In genomic region chr2:61712526-61712925, GRCm38 (mm10) we compare ENCODE assay signal across 9 mouse cellular contexts. TPM values are rescaled to one million over a fixed set of nuclear protein-coding genes. Genes with fewer than 3 reads are reported as not detected.
A peak's percentile ranks its signal among the peaks of the same experiment; 100 is the strongest.
DNase-seq lines count a peak whose midpoint lies in the region; ATAC-seq and TF ChIP-seq lines count a peak whose summit lies in the region.
"Had no signal": no experiment of that assay in that cellular context is flagged by ENCODE, and none has a peak within 500 bp of the region (broad histone marks: within the 10 kb centered on the region; RNA-seq: fewer than 3 reads in every experiment).

No protein-coding gene starts in this region.

- H3K4me3 ChIP-seq in embryonic fibroblast, embryonic 13.5 days (ENCODE audit: insufficient read depth, low read length) = peak overlapping the region; percentile 95
- H3K4me3 ChIP-seq in limb, embryonic 14.5 days (replicated peaks; ENCODE audit: low read length) = peak overlapping the region; percentile 90
- H3K4me3 ChIP-seq in small intestine, adult 2 months (ENCODE audit: low read depth, low read length) = peak overlapping the region; percentile 94; the same call in 1 of the 2 replicates

- 42% methylated on average over 3 of the region's 3 CpGs for WGBS in limb, embryonic 14.5 days
- WGBS in small intestine, adult 2 months = 28% methylated on average over 3 of the region's 3 CpGs

- peaks cover 5% of the 10 kb centered on the region; the same call in 1 of the 2 replicates for H3K36me3 ChIP-seq in limb, embryonic 14.5 days (ENCODE audit: control insufficient read depth, insufficient read depth, low read length)
- no peaks in the 10 kb centered on the region for H3K36me3 ChIP-seq in small intestine, adult 2 months (ENCODE audit: control insufficient read depth, insufficient read depth, low read length)

- peak; percentile 18 for DNase-seq in cerebellum, adult 9-10 months
- no peak for DNase-seq in cerebellum, adult 8-10 months
- DNase-seq in CD4-positive, CD25-positive, alpha-beta regulatory T cell, adult 2 months (ENCODE audit: low read depth, low spot score) = peak; percentile 42
- DNase-seq in limb, embryonic 14.5 days (ENCODE audit: low spot score) = peak; percentile 7
- DNase-seq in ovary, adult 18-20 months (ENCODE audit: low spot score) = no peak
- DNase-seq in urinary bladder, postnatal 10 days (ENCODE audit: low spot score) = no peak

- no peak overlapping the region for H3K27ac ChIP-seq in embryonic fibroblast, embryonic 13.5 days (ENCODE audit: insufficient read depth, low read length)
- no peak overlapping the region for H3K27ac ChIP-seq in limb, embryonic 14.5 days (replicated peaks; ENCODE audit: low read depth, low read length)
- H3K27ac ChIP-seq in small intestine, adult 2 months (ENCODE audit: insufficient read depth, low read depth, low read length) = no peak overlapping the region

- no peaks in the 10 kb centered on the region for H3K9me3 ChIP-seq in limb, embryonic 14.5 days (ENCODE audit: control insufficient read depth, low read length)

- 0 out of 2 replicates have a peak, but pooled peaks have one; percentile 15 for TF ChIP-seq POLR2A in embryonic fibroblast, embryonic 13.5 days (IDR thresholded peaks at IDR 0.05; ENCODE audit: low read depth, low read length)
- no peak for TF ChIP-seq POLR2A in limb, embryonic 14.5 days (IDR thresholded peaks at IDR 0.05; ENCODE audit: borderline replicate concordance, extremely low read depth, insufficient read depth, insufficient read length)
- no peak for TF ChIP-seq POLR2A in small intestine, adult 2 months (IDR thresholded peaks at IDR 0.05; ENCODE audit: low read depth, low read length)

- TF ChIP-seq CTCF in embryonic fibroblast, embryonic 13.5 days (IDR thresholded peaks at IDR 0.05; ENCODE audit: borderline replicate concordance, insufficient read depth, low read length) = no peak
- no peak for TF ChIP-seq CTCF in small intestine, adult 2 months (IDR thresholded peaks at IDR 0.05; ENCODE audit: extremely low read depth, insufficient read length, insufficient replicate concordance, low read depth, low read length)

- no peaks in the 10 kb centered on the region for H3K4me1 ChIP-seq in embryonic fibroblast, embryonic 13.5 days (ENCODE audit: control insufficient read depth, insufficient read depth, low read length)
- H3K4me1 ChIP-seq in limb, embryonic 14.5 days (ENCODE audit: control insufficient read depth, insufficient read depth, low read length) = peaks cover 5% of the 10 kb centered on the region; the same call in 1 of the 2 replicates
- H3K4me1 ChIP-seq in small intestine, adult 2 months (ENCODE audit: control insufficient read depth, insufficient read depth, insufficient read length, low read length) = peaks cover 5% of the 10 kb centered on the region; the same call in 1 of the 2 replicates

- peak overlapping the region; percentile 83 for H3K9ac ChIP-seq in limb, embryonic 14.5 days (ENCODE audit: low read depth, low read length, severe bottlenecking)

- peak overlapping the region; percentile 59 for H3K4me2 ChIP-seq in limb, embryonic 14.5 days (replicated peaks; ENCODE audit: low read depth, low read length, severe bottlenecking)

- no peaks in the 10 kb centered on the region for H3K27me3 ChIP-seq in limb, embryonic 14.5 days (ENCODE audit: control insufficient read depth, insufficient read depth, low read length)
- H3K27me3 ChIP-seq in small intestine, adult 2 months (ENCODE audit: control insufficient read depth, insufficient read depth, low read length) = no peaks in the 10 kb centered on the region
- H3K27me3 ChIP-seq: Patski had no signal

- no peak for ATAC-seq in limb, embryonic 14.5 days (ENCODE audit: low FRiP score, low read depth)

RNA-seq across cellular contexts. Expression of gene Psmd14, which starts 1.0 kb away (rescaled TPM):
- polyA plus RNA-seq in embryonic fibroblast, embryonic 13.5 days (2011; ENCODE audit: insufficient read length, low read depth, missing spikeins) = 183 and 186 TPM in 2 replicates
- 66.2 and 79.3 TPM in 2 replicates for polyA plus RNA-seq in limb, embryonic 14.5 days (2012; rRNA removed)
- polyA plus RNA-seq in limb, embryonic 14.5 days (2014; fragmentation: Nextera tagmentation; extraction: Ambion mirVana) = 173 and 175 TPM in 2 replicates
- polyA plus RNA-seq in small intestine, adult 2 months (2012; rRNA removed) = 3.8 and 5.4 TPM in 2 replicates

Comparison
In these comparisons a context has a peak if more than half of its experiments do, and no peak if none do; other contexts are left out.
1. DNase-seq: peak in cerebellum, adult 9-10 months (single experiment), CD4-positive, CD25-positive, alpha-beta regulatory T cell, adult 2 months (single experiment) and limb, embryonic 14.5 days (single experiment); none in cerebellum, adult 8-10 months (single experiment), ovary, adult 18-20 months (single experiment) and urinary bladder, postnatal 10 days (single experiment).
2. RNA of gene Psmd14, which starts 1.0 kb away (polyA plus RNA-seq): 183 to 186 TPM in embryonic fibroblast, embryonic 13.5 days and 66.2 to 175 TPM in limb, embryonic 14.5 days; 3.8 to 5.4 TPM in small intestine, adult 2 months; every median in the first group is over 10 times any median in the second.
3. Peak in every context shown above with its lines, with median percentiles within 50 percentile points of each other: H3K4me3 ChIP-seq.